Comparison of ENCODE assay signal across 8 mouse cellular contexts in genomic region chr2:25576028-25576850, GRCm38 (mm10). TPM values are rescaled to one million over a fixed set of nuclear protein-coding genes. Genes with fewer than 3 reads are reported as not detected.
DNase-seq lines count a peak whose midpoint lies in the region; ATAC-seq and TF ChIP-seq lines count a peak whose summit lies in the region.

No protein-coding gene starts in this region.

- ATAC-seq in lung, embryonic 14.5 days (ENCODE audit: insufficient read depth), result no peak

- H3K27me3 ChIP-seq in lung, embryonic 14.5 days (ENCODE audit: insufficient read depth, low read length), result peaks cover 56% of the 10 kb centered on the region

- no peak for DNase-seq in lung, embryonic 14.5 days
- no peak for DNase-seq in lung, adult 2 months
- DNase-seq in frontal cortex, postnatal 36 days (ENCODE audit: low spot score in 2 of 2), result peak; percentile 54 to 65
- DNase-seq in naive thymus-derived CD4-positive, alpha-beta T cell, adult 2 months (ENCODE audit: low read depth), result peak; percentile 27
- no peak for DNase-seq in adrenal gland, postnatal 14 days
- no peak for DNase-seq in embryo, embryonic 9.5 days (ENCODE audit: extremely low spot score)
- DNase-seq in gastrocnemius, postnatal 25 days, result no peak

- TF ChIP-seq CTCF in lung, embryonic 14.5 days (IDR thresholded peaks at IDR 0.05; ENCODE audit: low read depth), result no peak
- no peak for TF ChIP-seq CTCF in lung, adult 2 months (IDR thresholded peaks at IDR 0.05; ENCODE audit: insufficient read depth, low read length)
- no peak for TF ChIP-seq CTCF in cortical plate, adult 2 months (IDR thresholded peaks at IDR 0.05; ENCODE audit: extremely low read depth, insufficient read depth, low read length)

- no peak for TF ChIP-seq POLR2A in lung, adult 2 months (IDR thresholded peaks at IDR 0.05; ENCODE audit: borderline replicate concordance, extremely low read depth, low read depth, low read length)
- TF ChIP-seq POLR2A in cortical plate, adult 2 months (IDR thresholded peaks at IDR 0.05; ENCODE audit: extremely low read depth, insufficient read depth, low read length), result no peak

- H3K36me3 ChIP-seq in lung, embryonic 14.5 days (ENCODE audit: insufficient read depth), result peaks cover 17% of the 10 kb centered on the region; the same call in 1 of the 2 replicates

- 76% methylated on average over 16 of the region's 16 CpGs for WGBS in lung, embryonic 14.5 days
- WGBS in lung, adult 2 months, result 78% methylated on average over 16 of the region's 16 CpGs

- H3K27ac ChIP-seq in lung, embryonic 14.5 days (ENCODE audit: low read depth), result no peak overlapping the region
- H3K27ac ChIP-seq in cortical plate, adult 2 months (ENCODE audit: insufficient read depth, low read length), result peak overlapping the region; percentile 29; the same call in 1 of the 2 replicates

- H3K4me3 ChIP-seq in lung, embryonic 14.5 days (ENCODE audit: low read depth, low read length), result no peak overlapping the region
- H3K4me3 ChIP-seq in lung, adult 2 months (replicated peaks; ENCODE audit: extremely low read depth, low read depth, low read length), result no peak overlapping the region
- no peak overlapping the region for H3K4me3 ChIP-seq in cortical plate, adult 2 months (ENCODE audit: insufficient read depth, low read length)

- peaks cover 15% of the 10 kb centered on the region for H3K4me1 ChIP-seq in lung, embryonic 14.5 days (ENCODE audit: insufficient read depth)
- H3K4me1 ChIP-seq in lung, adult 2 months (ENCODE audit: control insufficient read depth, insufficient read depth, low read length), result peaks cover 20% of the 10 kb centered on the region
- peaks cover 8% of the 10 kb centered on the region for H3K4me1 ChIP-seq in cortical plate, adult 2 months (ENCODE audit: control insufficient read depth, insufficient read depth, low read length)

- no peaks in the 10 kb centered on the region for H3K9me3 ChIP-seq in lung, embryonic 14.5 days (ENCODE audit: low read depth, low read length)

- peak overlapping the region; percentile 78 for H3K4me2 ChIP-seq in lung, embryonic 14.5 days

- no peak overlapping the region for H3K9ac ChIP-seq in lung, embryonic 14.5 days

RNA-seq across cellular contexts. Expression of gene Phpt1, which starts 1.2 kb away (rescaled TPM):
- 183 and 197 TPM in 2 replicates for polyA plus RNA-seq in lung, embryonic 14.5 days (2014; fragmentation: Nextera tagmentation; extraction: Ambion mirVana)
- 32.7 and 59.6 TPM in 2 replicates for polyA plus RNA-seq in lung, adult 2 months (2012; rRNA removed)
- polyA plus RNA-seq in cortical plate, adult 2 months (2012; rRNA removed), result 123 and 129 TPM in 2 replicates
- total RNA-seq in adrenal gland, postnatal 14 days (2021), result 56.6 and 58.1 TPM in 2 replicates
- total RNA-seq in gastrocnemius, postnatal 25 days (2021), result 10 to 100 TPM; 50.1 to 53.7 TPM

RNA-seq across cellular contexts. Expression of gene Mamdc4, which starts 1.6 kb away (rescaled TPM):
- polyA plus RNA-seq in lung, embryonic 14.5 days (2014; fragmentation: Nextera tagmentation; extraction: Ambion mirVana), result 2.2 and 4.1 TPM in 2 replicates
- 10.2 and 11.5 TPM in 2 replicates for polyA plus RNA-seq in lung, adult 2 months (2012; rRNA removed)
- 1.1 and 1.2 TPM in 2 replicates for polyA plus RNA-seq in cortical plate, adult 2 months (2012; rRNA removed)
- total RNA-seq in adrenal gland, postnatal 14 days (2021), result 4.7 and 5.0 TPM in 2 replicates
- 1 to 10 TPM; 1.7 to 3.2 TPM for total RNA-seq in gastrocnemius, postnatal 25 days (2021)

RNA-seq across cellular contexts. Expression of gene Ajm1, which starts 5.3 kb away (rescaled TPM):
- 0.37 TPM in 1 of 2 replicates, not detected in the other for polyA plus RNA-seq in lung, embryonic 14.5 days (2014; fragmentation: Nextera tagmentation; extraction: Ambion mirVana)
- polyA plus RNA-seq in lung, adult 2 months (2012; rRNA removed), result 0.31 and 0.34 TPM in 2 replicates
- 115 and 125 TPM in 2 replicates for polyA plus RNA-seq in cortical plate, adult 2 months (2012; rRNA removed)
- 2.1 and 3.0 TPM in 2 replicates for total RNA-seq in adrenal gland, postnatal 14 days (2021)
- total RNA-seq in gastrocnemius, postnatal 25 days (2021), result not detected

RNA-seq across cellular contexts. Expression of gene Edf1, which starts 18.6 kb away (rescaled TPM):
- polyA plus RNA-seq in lung, embryonic 14.5 days (2014; fragmentation: Nextera tagmentation; extraction: Ambion mirVana), result 282 and 295 TPM in 2 replicates
- 94.0 and 106 TPM in 2 replicates for polyA plus RNA-seq in lung, adult 2 months (2012; rRNA removed)
- 270 and 276 TPM in 2 replicates for polyA plus RNA-seq in cortical plate, adult 2 months (2012; rRNA removed)
- 312 and 335 TPM in 2 replicates for total RNA-seq in adrenal gland, postnatal 14 days (2021)
- total RNA-seq in gastrocnemius, postnatal 25 days (2021), result 100 to 1,000 TPM; 142 to 162 TPM

RNA-seq across cellular contexts. Expression of gene Traf2, which starts 29.5 kb away (rescaled TPM):
- polyA plus RNA-seq in lung, embryonic 14.5 days (2014; fragmentation: Nextera tagmentation; extraction: Ambion mirVana), result 34.8 and 35.3 TPM in 2 replicates
- polyA plus RNA-seq in lung, adult 2 months (2012; rRNA removed), result 13.8 and 16.2 TPM in 2 replicates
- polyA plus RNA-seq in cortical plate, adult 2 months (2012; rRNA removed), result 8.4 and 9.1 TPM in 2 replicates
- total RNA-seq in adrenal gland, postnatal 14 days (2021), result 21.8 and 24.4 TPM in 2 replicates
- 10 to 100 TPM; 10.5 to 10.9 TPM for total RNA-seq in gastrocnemius, postnatal 25 days (2021)

Comparison
In these comparisons a context has a peak if more than half of its experiments do, and no peak if none do; other contexts are left out.
1. DNase-seq: peak in frontal cortex, postnatal 36 days (2 of 2) and naive thymus-derived CD4-positive, alpha-beta T cell, adult 2 months (single experiment); none in lung, embryonic 14.5 days (single experiment), lung, adult 2 months (single experiment), adrenal gland, postnatal 14 days (single experiment), embryo, embryonic 9.5 days (single experiment) and gastrocnemius, postnatal 25 days (single experiment).
2. RNA of gene Ajm1, which starts 5.3 kb away (polyA plus RNA-seq): 115 to 125 TPM in cortical plate, adult 2 months; 0.31 to 0.34 TPM in lung, adult 2 months and 0.37 TPM in lung, embryonic 14.5 days; every median in the first group is over 10 times any median in the second.